8 mouse cellular contexts compared by ENCODE assay signal in genomic region chr5:117360631-117361541, GRCm38 (mm10). TPM values are rescaled to one million over a fixed set of nuclear protein-coding genes. Genes with fewer than 3 reads are reported as not detected.
DNase-seq lines count a peak whose midpoint lies in the region; ATAC-seq and TF ChIP-seq lines count a peak whose summit lies in the region.

No protein-coding gene starts in this region.

- TF ChIP-seq CTCF in heart, adult 2 months (IDR thresholded peaks at IDR 0.05): no peak
- no peak for TF ChIP-seq CTCF in MEL (IDR thresholded peaks at IDR 0.05 in 2 of 3, conservative IDR thresholded peaks at IDR 0.05 in 1 of 3; ENCODE audit: control insufficient read depth in 1 of 3, insufficient read depth in 1 of 3, low read depth in 2 of 3, low read length in 3 of 3, poor library complexity in 1 of 3, severe bottlenecking in 1 of 3)
- no peak for TF ChIP-seq CTCF in stomach, postnatal 0 days (IDR thresholded peaks at IDR 0.05; ENCODE audit: low read depth)

- H3K27ac ChIP-seq in heart, adult 2 months: peak overlapping the region; percentile 10
- peak overlapping the region; percentile 80 for H3K27ac ChIP-seq in MEL (ENCODE audit: control insufficient read depth, low read depth, low read length)
- peak overlapping the region; percentile 81 for H3K27ac ChIP-seq in heart, embryonic 10.5 days
- H3K27ac ChIP-seq in limb, embryonic 13.5 days: peak overlapping the region; percentile 28; the same call in 1 of the 2 replicates
- H3K27ac ChIP-seq in stomach, postnatal 0 days (replicated peaks): peak overlapping the region; percentile 91

- no peak overlapping the region for H3K4me2 ChIP-seq in limb, embryonic 13.5 days (replicated peaks)
- H3K4me2 ChIP-seq in stomach, postnatal 0 days (replicated peaks; ENCODE audit: low read depth): peak overlapping the region; percentile 31; the same call in 1 of the 2 replicates

- no peak overlapping the region for H3K4me3 ChIP-seq in heart, adult 2 months
- peak overlapping the region; percentile 1 to 28; a peak in 2 of 4 replicates for H3K4me3 ChIP-seq in MEL (ENCODE audit: control insufficient read depth in 1 of 2, insufficient read depth in 1 of 2, low read depth in 2 of 2, low read length in 2 of 2)
- peak overlapping the region; percentile 27 for H3K4me3 ChIP-seq in heart, embryonic 10.5 days
- no peak overlapping the region for H3K4me3 ChIP-seq in limb, embryonic 13.5 days
- H3K4me3 ChIP-seq in stomach, postnatal 0 days (ENCODE audit: low read depth, low read length): no peak overlapping the region

- no peaks in the 10 kb centered on the region for H3K27me3 ChIP-seq in heart, adult 2 months (ENCODE audit: control insufficient read depth, insufficient read depth, low read length)
- no peaks in the 10 kb centered on the region for H3K27me3 ChIP-seq in MEL (ENCODE audit: control insufficient read depth in 1 of 2, insufficient read depth in 2 of 2, low read length in 2 of 2)
- no peaks in the 10 kb centered on the region for H3K27me3 ChIP-seq in heart, embryonic 10.5 days (ENCODE audit: insufficient read depth, poor library complexity, severe bottlenecking)
- H3K27me3 ChIP-seq in limb, embryonic 13.5 days: no peaks in the 10 kb centered on the region
- no peaks in the 10 kb centered on the region for H3K27me3 ChIP-seq in stomach, postnatal 0 days (ENCODE audit: control insufficient read depth, insufficient read depth, low read length)

- H3K9ac ChIP-seq in heart, adult 2 months (ENCODE audit: low read depth, low read length): no peak overlapping the region
- H3K9ac ChIP-seq in MEL (ENCODE audit: control insufficient read depth, low read depth, low read length, poor library complexity, severe bottlenecking): peak overlapping the region; percentile 31
- no peak overlapping the region; the same call in 1 of the 2 replicates for H3K9ac ChIP-seq in limb, embryonic 13.5 days
- no peak overlapping the region for H3K9ac ChIP-seq in stomach, postnatal 0 days (ENCODE audit: low read length)

- no peaks in the 10 kb centered on the region for H3K9me3 ChIP-seq in MEL (replicated peaks; ENCODE audit: insufficient read depth, low read length)
- no peaks in the 10 kb centered on the region for H3K9me3 ChIP-seq in heart, embryonic 10.5 days
- no peaks in the 10 kb centered on the region for H3K9me3 ChIP-seq in limb, embryonic 13.5 days
- H3K9me3 ChIP-seq in stomach, postnatal 0 days (ENCODE audit: control insufficient read depth, low read length): no peaks in the 10 kb centered on the region

- H3K36me3 ChIP-seq in heart, adult 2 months (ENCODE audit: control insufficient read depth, insufficient read depth, low read length): peaks cover 17% of the 10 kb centered on the region
- H3K36me3 ChIP-seq in MEL (ENCODE audit: control insufficient read depth in 1 of 2, insufficient read depth in 2 of 2, low read length in 2 of 2): peaks cover 0 to 27% of the 10 kb centered on the region in 2 experiments; a peak in 3 of 4 replicates
- H3K36me3 ChIP-seq in heart, embryonic 10.5 days: peaks cover 25% of the 10 kb centered on the region
- H3K36me3 ChIP-seq in limb, embryonic 13.5 days: peaks cover 27% of the 10 kb centered on the region
- H3K36me3 ChIP-seq in stomach, postnatal 0 days (ENCODE audit: control insufficient read depth, insufficient read depth, low read length): peaks cover 3% of the 10 kb centered on the region; the same call in 1 of the 2 replicates

- TF ChIP-seq EP300 in heart, adult 2 months (IDR thresholded peaks at IDR 0.05; ENCODE audit: insufficient read depth, low read depth, low read length): 0 out of 2 replicates have a peak, but pooled peaks have one; percentile 21
- peak; percentile 64 to 65 for TF ChIP-seq EP300 in MEL (IDR thresholded peaks at IDR 0.05; ENCODE audit: low read depth in 1 of 2, low read length in 2 of 2)
- no peak for TF ChIP-seq EP300 in stomach, postnatal 0 days (optimal IDR thresholded peaks at IDR 0.05)

- WGBS in heart, adult 2 months: 18% methylated on average over 13 of the region's 13 CpGs
- WGBS in heart, embryonic 10.5 days: 24% methylated on average over 13 of the region's 13 CpGs
- WGBS in limb, embryonic 13.5 days: 43% methylated on average over 13 of the region's 13 CpGs
- 33% methylated on average over 13 of the region's 13 CpGs for WGBS in stomach, postnatal 0 days

- ATAC-seq in limb, embryonic 13.5 days (ENCODE audit: low FRiP score, low read depth): no peak
- peak; percentile 84 for ATAC-seq in stomach, postnatal 0 days (ENCODE audit: low FRiP score, low TSS enrichment)
- no peak for ATAC-seq in cerebellum, adult (ENCODE audit: insufficient number of reproducible peaks, low FRiP score, low TSS enrichment)

- DNase-seq in heart, adult 2 months: peak in 1 of 2 experiments; percentile 25
- DNase-seq in heart, postnatal 14 days: no peak
- DNase-seq in MEL (ENCODE audit: low read depth, low spot score): peak; percentile 71
- peak; percentile 86 for DNase-seq in heart, embryonic 10.5 days (ENCODE audit: low spot score)
- peak; percentile 84 for DNase-seq in stomach, postnatal 0 days (ENCODE audit: low spot score)
- no peak for DNase-seq in cerebellum, postnatal 4 days (ENCODE audit: low spot score in 2 of 2)

- no peak for TF ChIP-seq RAD21 in MEL (IDR thresholded peaks at IDR 0.05; ENCODE audit: low read depth, low read length)

- no peak for TF ChIP-seq POLR2A in heart, adult 2 months (IDR thresholded peaks at IDR 0.05; ENCODE audit: insufficient read depth, low read depth, low read length)
- TF ChIP-seq POLR2A in MEL (IDR thresholded peaks at IDR 0.05; ENCODE audit: control insufficient read depth in 1 of 2, insufficient read depth in 1 of 2, low read depth in 1 of 2, low read length in 2 of 2, poor library complexity in 1 of 2): no peak

- peaks cover 5% of the 10 kb centered on the region for H3K79me2 ChIP-seq in heart, adult 2 months (replicated peaks; ENCODE audit: control insufficient read depth, insufficient read depth, low read length)
- H3K79me2 ChIP-seq in MEL (ENCODE audit: control insufficient read depth, insufficient read depth, low read length, poor library complexity): peaks cover 9% of the 10 kb centered on the region

- peaks cover 36% of the 10 kb centered on the region for H3K4me1 ChIP-seq in heart, adult 2 months (ENCODE audit: control insufficient read depth, insufficient read depth, low read length)
- peaks cover 15 to 38% of the 10 kb centered on the region in 2 experiments for H3K4me1 ChIP-seq in MEL (ENCODE audit: control insufficient read depth in 1 of 2, insufficient read depth in 2 of 2, low read length in 2 of 2)
- peaks cover 66% of the 10 kb centered on the region for H3K4me1 ChIP-seq in heart, embryonic 10.5 days
- H3K4me1 ChIP-seq in limb, embryonic 13.5 days: peaks cover 48% of the 10 kb centered on the region
- peaks cover 8% of the 10 kb centered on the region for H3K4me1 ChIP-seq in stomach, postnatal 0 days (replicated peaks; ENCODE audit: control insufficient read depth, insufficient read depth)

- intact Hi-C loops in heart, adult 2 months (cut with DNase I): no loop called here
- intact Hi-C loops in heart, postnatal 14 days (cut with DNase I): no loop called here

TF ChIP-seq in MEL, 35 proteins besides CTCF, POLR2A, EP300 and RAD21 (continues in another document):
- TF ChIP-seq NELFE (IDR thresholded peaks at IDR 0.05; ENCODE audit: low read depth, low read length): no peak; the same call in 1 of the 2 replicates

RNA-seq across cellular contexts. Expression of gene Wsb2, which starts 3.8 kb away (rescaled TPM):
- total RNA-seq in heart, adult 2 months (2021): 100 to 1,000 TPM in 1 of 2 experiments, 10 to 100 TPM in 1; 91.4 to 101 TPM
- polyA plus RNA-seq in heart, adult 2 months (2012; rRNA removed): 130 and 197 TPM in 2 replicates
- total RNA-seq in heart, postnatal 14 days (2021): 100 to 1,000 TPM in 1 of 2 experiments, 10 to 100 TPM in 1; 96.8 to 103 TPM
- total RNA-seq in MEL (2012; rRNA removed): 32.9 and 36.8 TPM in 2 replicates
- 10 to 100 TPM in 1 of 2 experiments, not detected in 1; 56.9 TPM for polyA plus RNA-seq in MEL (2012; ENCODE audit: insufficient read depth in 1 of 2, insufficient read length in 2 of 2, low read depth in 1 of 2, low replicate concordance in 2 of 2, missing spikeins in 1 of 2)
- 79.6 and 88.4 TPM in 2 replicates for polyA plus RNA-seq in heart, embryonic 10.5 days (2016; fragmentation: Nextera tagmentation; extraction: Ambion mirVana)
- 54.9 and 55.2 TPM in 2 replicates for polyA plus RNA-seq in limb, embryonic 13.5 days (2015; fragmentation: Nextera tagmentation; extraction: Ambion mirVana)
- polyA plus RNA-seq in stomach, postnatal 0 days (2015; fragmentation: Nextera tagmentation; extraction: Ambion mirVana): 50.0 and 50.3 TPM in 2 replicates

RNA-seq across cellular contexts. Expression of gene Rfc5, which starts 28.0 kb away (rescaled TPM):
- total RNA-seq in heart, adult 2 months (2021): 1 to 10 TPM; 1.7 to 4.3 TPM
- polyA plus RNA-seq in heart, adult 2 months (2012; rRNA removed): 3.7 and 5.8 TPM in 2 replicates
- total RNA-seq in heart, postnatal 14 days (2021): 1 to 10 TPM; 5.5 to 7.0 TPM
- 92.5 and 98.9 TPM in 2 replicates for total RNA-seq in MEL (2012; rRNA removed)
- 100 to 1,000 TPM in 1 of 2 experiments, not detected in 1; 158 TPM for polyA plus RNA-seq in MEL (2012; ENCODE audit: insufficient read depth in 1 of 2, insufficient read length in 2 of 2, low read depth in 1 of 2, low replicate concordance in 2 of 2, missing spikeins in 1 of 2)
- polyA plus RNA-seq in heart, embryonic 10.5 days (2016; fragmentation: Nextera tagmentation; extraction: Ambion mirVana): 91.6 and 105 TPM in 2 replicates
- 82.0 and 86.2 TPM in 2 replicates for polyA plus RNA-seq in limb, embryonic 13.5 days (2015; fragmentation: Nextera tagmentation; extraction: Ambion mirVana)
- polyA plus RNA-seq in stomach, postnatal 0 days (2015; fragmentation: Nextera tagmentation; extraction: Ambion mirVana): 26.4 and 28.8 TPM in 2 replicates

RNA-seq across cellular contexts. Expression of gene Vsig10, which starts 42.0 kb away (rescaled TPM):
- 1 to 10 TPM; 7.0 to 8.9 TPM for total RNA-seq in heart, adult 2 months (2021)
- 7.4 and 8.8 TPM in 2 replicates for polyA plus RNA-seq in heart, adult 2 months (2012; rRNA removed)
- total RNA-seq in heart, postnatal 14 days (2021): 10 to 100 TPM; 12.1 to 16.2 TPM
- 4.3 and 5.3 TPM in 2 replicates for total RNA-seq in MEL (2012; rRNA removed)
- 1 to 10 TPM in 1 of 2 experiments, not detected in 1; 8.9 TPM for polyA plus RNA-seq in MEL (2012; ENCODE audit: insufficient read depth in 1 of 2, insufficient read length in 2 of 2, low read depth in 1 of 2, low replicate concordance in 2 of 2, missing spikeins in 1 of 2)
- 5.4 and 5.8 TPM in 2 replicates for polyA plus RNA-seq in heart, embryonic 10.5 days (2016; fragmentation: Nextera tagmentation; extraction: Ambion mirVana)
- 7.6 and 9.6 TPM in 2 replicates for polyA plus RNA-seq in limb, embryonic 13.5 days (2015; fragmentation: Nextera tagmentation; extraction: Ambion mirVana)
- 9.9 and 13.0 TPM in 2 replicates for polyA plus RNA-seq in stomach, postnatal 0 days (2015; fragmentation: Nextera tagmentation; extraction: Ambion mirVana)

RNA-seq across cellular contexts. Expression of gene Ksr2, which starts 52.9 kb away (rescaled TPM):
- total RNA-seq in heart, adult 2 months (2021): under 1 TPM in 1 of 2 experiments, not detected in 1; 0.05 TPM
- 0.02 TPM in 1 of 2 replicates, not detected in the other for polyA plus RNA-seq in heart, adult 2 months (2012; rRNA removed)
- under 1 TPM in 1 of 2 experiments, not detected in 1; 0.02 TPM for total RNA-seq in heart, postnatal 14 days (2021)
- not detected in 2 replicates for total RNA-seq in MEL (2012; rRNA removed)
- polyA plus RNA-seq in MEL (2012; ENCODE audit: insufficient read depth in 1 of 2, insufficient read length in 2 of 2, low read depth in 1 of 2, low replicate concordance in 2 of 2, missing spikeins in 1 of 2): not detected
- 0.09 and 0.11 TPM in 2 replicates for polyA plus RNA-seq in heart, embryonic 10.5 days (2016; fragmentation: Nextera tagmentation; extraction: Ambion mirVana)
- 0.08 and 0.15 TPM in 2 replicates for polyA plus RNA-seq in limb, embryonic 13.5 days (2015; fragmentation: Nextera tagmentation; extraction: Ambion mirVana)
- 0.16 and 0.24 TPM in 2 replicates for polyA plus RNA-seq in stomach, postnatal 0 days (2015; fragmentation: Nextera tagmentation; extraction: Ambion mirVana)

Comparison
In these comparisons a context has a peak if more than half of its experiments do, and no peak if none do; other contexts are left out.
1. DNase-seq: peak in MEL (single experiment), heart, embryonic 10.5 days (single experiment) and stomach, postnatal 0 days (single experiment); none in heart, postnatal 14 days (0 of 2) and cerebellum, postnatal 4 days (0 of 2).
2. H3K4me3 ChIP-seq: peak in MEL (2 of 2) and heart, embryonic 10.5 days (single experiment); none in heart, adult 2 months (single experiment), limb, embryonic 13.5 days (single experiment) and stomach, postnatal 0 days (single experiment).
3. H3K27ac ChIP-seq: peak in every context shown above with its lines; median percentile 91 in stomach, postnatal 0 days; 81 in heart, embryonic 10.5 days; 80 in MEL; 28 in limb, embryonic 13.5 days; 10 in heart, adult 2 months.